Mouse (Mus musculus): ENCODE results near the gene Ttn.
A peak's percentile ranks its signal among the peaks of the same experiment; 100 is the strongest.

GRCm38 (mm10) chr2:76968919-76969318, 13.4 kb downstream of the Ttn start:
- TF ChIP-seq CTCF (IDR thresholded peaks at IDR 0.05; ENCODE audit: borderline replicate concordance, insufficient read depth, low read length) (peak; percentile 44; the same call in 1 of the 2 replicates), POLR2A (IDR thresholded peaks at IDR 0.05; ENCODE audit: low read depth, low read length) (no peak)
